8 mouse cellular contexts compared by ENCODE assay signal in genomic region chr1:64791826-64792225, GRCm38 (mm10). TPM values are rescaled to one million over a fixed set of nuclear protein-coding genes. Genes with fewer than 3 reads are reported as not detected.
A peak's percentile ranks its signal among the peaks of the same experiment; 100 is the strongest.
DNase-seq lines count a peak whose midpoint lies in the region; ATAC-seq and TF ChIP-seq lines count a peak whose summit lies in the region.

No protein-coding gene starts in this region.

- no peak for TF ChIP-seq POLR2A in thymus, adult 2 months (IDR thresholded peaks at IDR 0.05; ENCODE audit: control insufficient read depth, extremely low read depth, insufficient read depth, low read length, poor library complexity)

- no peak overlapping the region for H3K4me2 ChIP-seq in midbrain, postnatal 0 days (ENCODE audit: low read depth, low read length, poor library complexity, severe bottlenecking)
- no peak overlapping the region for H3K4me2 ChIP-seq in midbrain, embryonic 16.5 days (ENCODE audit: low read length)

- ATAC-seq in midbrain, postnatal 0 days (ENCODE audit: low FRiP score) = no peak
- no peak for ATAC-seq in midbrain, embryonic 16.5 days
- ATAC-seq in CD4-positive, CD25-positive, alpha-beta regulatory T cell, adult 4 months = no peak

- peaks cover 11% of the 10 kb centered on the region for H3K36me3 ChIP-seq in midbrain, postnatal 0 days (ENCODE audit: insufficient read depth, low read length)
- H3K36me3 ChIP-seq in midbrain, embryonic 16.5 days (ENCODE audit: control insufficient read depth, insufficient read depth, low read length) = peaks cover 10% of the 10 kb centered on the region; the same call in 1 of the 2 replicates
- H3K36me3 ChIP-seq in thymus, adult 2 months (ENCODE audit: control insufficient read depth, insufficient read depth, low read length) = no peaks in the 10 kb centered on the region

- peak; percentile 30 for DNase-seq in midbrain, postnatal 0 days (ENCODE audit: low spot score)
- DNase-seq in frontal cortex, adult 2 months (ENCODE audit: extremely low spot score in 1 of 2, low spot score in 1 of 2) = peak; percentile 81 to 85
- peak; percentile 50 for DNase-seq in heart, postnatal 25 days (ENCODE audit: low spot score)
- peak; percentile 55 to 76 for DNase-seq in layer of hippocampus, postnatal 14 days (ENCODE audit: low spot score in 2 of 2)
- DNase-seq in right cerebral cortex, postnatal 36 days (ENCODE audit: low spot score in 2 of 2) = peak; percentile 74 to 86
- DNase-seq in thymus, adult 2 months = no peak

- 33% methylated on average over 6 of the region's 6 CpGs for WGBS in midbrain, postnatal 0 days
- 26% methylated on average over 6 of the region's 6 CpGs for WGBS in midbrain, embryonic 16.5 days
- WGBS in thymus, adult 2 months = 55% methylated on average over 6 of the region's 6 CpGs

- H3K27me3 ChIP-seq in midbrain, postnatal 0 days (ENCODE audit: insufficient read depth, low read length) = no peaks in the 10 kb centered on the region
- no peaks in the 10 kb centered on the region for H3K27me3 ChIP-seq in midbrain, embryonic 16.5 days (ENCODE audit: control insufficient read depth, insufficient read depth, low read depth, low read length)
- no peaks in the 10 kb centered on the region for H3K27me3 ChIP-seq in thymus, adult 2 months (ENCODE audit: control insufficient read depth, insufficient read depth, low read length)

- H3K4me1 ChIP-seq in midbrain, postnatal 0 days (ENCODE audit: insufficient read depth, low read length) = no peaks in the 10 kb centered on the region
- H3K4me1 ChIP-seq in midbrain, embryonic 16.5 days (ENCODE audit: control insufficient read depth, insufficient read depth, low read length) = no peaks in the 10 kb centered on the region
- peaks cover under 1% of the 10 kb centered on the region; the same call in 1 of the 2 replicates for H3K4me1 ChIP-seq in thymus, adult 2 months (replicated peaks; ENCODE audit: control insufficient read depth, insufficient read depth, low read length)

- no peak for TF ChIP-seq CTCF in midbrain, postnatal 0 days (IDR thresholded peaks at IDR 0.05)
- TF ChIP-seq CTCF in thymus, adult 2 months (IDR thresholded peaks at IDR 0.05; ENCODE audit: borderline replicate concordance, control insufficient read depth, extremely low read depth, insufficient read depth, low read length, poor library complexity) = no peak

- H3K9me3 ChIP-seq in midbrain, postnatal 0 days (ENCODE audit: low read length) = no peaks in the 10 kb centered on the region
- no peaks in the 10 kb centered on the region for H3K9me3 ChIP-seq in midbrain, embryonic 16.5 days (replicated peaks; ENCODE audit: control insufficient read depth, low read length, poor library complexity, severe bottlenecking)

- intact Hi-C loops in heart, postnatal 25 days (cut with DNase I) = loop anchor here (5.0 kb wide), 2 partner anchors 55 to 125 kb away; partner anchors contain the start of gene Fzd5

- no peak overlapping the region for H3K4me3 ChIP-seq in midbrain, postnatal 0 days (ENCODE audit: low read depth, low read length)
- no peak overlapping the region for H3K4me3 ChIP-seq in midbrain, embryonic 16.5 days (ENCODE audit: low read depth, low read length)
- no peak overlapping the region for H3K4me3 ChIP-seq in thymus, adult 2 months (ENCODE audit: control insufficient read depth, insufficient read depth, low read length)

- no peak overlapping the region for H3K27ac ChIP-seq in midbrain, postnatal 0 days (ENCODE audit: low read depth, low read length)
- H3K27ac ChIP-seq in midbrain, embryonic 16.5 days (ENCODE audit: low read length) = no peak overlapping the region
- no peak overlapping the region for H3K27ac ChIP-seq in thymus, adult 2 months (ENCODE audit: control insufficient read depth, insufficient read depth, low read length)

- H3K9ac ChIP-seq in midbrain, postnatal 0 days (replicated peaks; ENCODE audit: low read length, poor library complexity, severe bottlenecking) = no peak overlapping the region
- no peak overlapping the region for H3K9ac ChIP-seq in midbrain, embryonic 16.5 days (ENCODE audit: low read depth, low read length)

RNA-seq across cellular contexts. Expression of gene Fzd5, which starts 54.3 kb away (rescaled TPM):
- total RNA-seq in midbrain, postnatal 0 days (2014; rRNA removed) = 1.8 and 2.5 TPM in 2 replicates
- polyA plus RNA-seq in midbrain, postnatal 0 days (2015; fragmentation: Nextera tagmentation; extraction: Ambion mirVana) = 0.40 and 0.86 TPM in 2 replicates
- polyA plus RNA-seq in midbrain, embryonic 16.5 days (2015; fragmentation: Nextera tagmentation; extraction: Ambion mirVana) = 0.58 and 0.62 TPM in 2 replicates
- polyA plus RNA-seq in frontal cortex, adult 2 months (2012; rRNA removed) = 0.97 and 1.3 TPM in 2 replicates
- total RNA-seq in heart, postnatal 25 days (2021) = 1 to 10 TPM; 4.0 to 5.8 TPM
- 1 to 10 TPM; 1.1 to 1.2 TPM for total RNA-seq in layer of hippocampus, postnatal 14 days (2021)
- under 1 TPM; 0.19 to 0.63 TPM for polyA plus RNA-seq in CD4-positive, CD25-positive, alpha-beta regulatory T cell, adult 4 months (2017; shearing (Covaris generic))
- polyA plus RNA-seq in thymus, adult 2 months (2012; rRNA removed) = 8.2 and 10.7 TPM in 2 replicates
